Mouse (Mus musculus): Measurements from ENCODE around the gene Pbx1.

Gene Pbx1

DNA sequence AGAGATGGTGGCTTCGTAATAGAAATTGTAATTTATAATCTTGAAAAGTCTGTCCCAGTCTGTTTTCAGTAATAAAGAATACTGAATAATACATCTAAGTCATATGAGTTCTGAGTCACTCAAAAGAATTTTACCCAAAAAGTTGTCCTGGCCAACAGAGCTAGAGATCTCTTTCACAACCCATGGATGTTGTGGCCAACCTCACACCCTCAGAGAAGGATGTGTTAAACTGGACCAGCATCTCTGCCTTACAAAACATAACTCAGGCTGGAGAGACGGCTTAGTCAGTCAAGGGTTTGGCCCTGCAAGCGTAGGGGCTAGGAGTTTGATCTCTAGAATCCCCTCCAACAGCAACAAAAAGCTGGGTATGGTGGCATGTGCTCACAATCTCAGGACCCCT lies 171.7 kb downstream of the Pbx1 start:
- no peak for DNase-seq

- DNase-seq, result no peak
These were observed 173.2 kb downstream of the Pbx1 start for GRCm38 (mm10) chr1:168258856-168259255.

DNA sequence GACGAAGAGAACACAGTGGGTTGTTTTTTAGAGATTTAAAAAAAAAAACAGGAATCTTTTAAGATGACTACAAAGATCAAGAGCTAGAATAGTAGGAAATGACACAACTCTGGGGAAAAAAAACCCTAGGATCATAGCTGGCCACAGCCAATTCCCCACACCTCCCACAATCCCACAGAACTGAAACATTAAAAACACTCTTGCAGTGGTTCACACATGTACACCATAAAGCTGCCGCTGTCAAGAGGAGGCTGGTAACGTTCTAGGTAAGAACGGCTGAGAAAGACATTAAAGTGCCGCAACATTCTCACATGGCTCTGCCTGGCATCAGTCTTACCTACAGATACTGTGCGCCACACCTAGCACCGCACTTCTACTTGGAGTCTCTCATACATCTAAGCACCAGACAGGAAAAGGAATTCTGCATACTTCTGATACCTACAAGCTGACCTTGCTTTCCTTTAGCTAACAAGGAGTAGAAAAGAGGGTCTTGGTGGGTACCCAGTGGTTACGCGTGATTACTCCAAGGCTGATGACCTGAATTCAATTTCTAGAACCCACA lies 176.6 kb downstream of the Pbx1 start:
- no peak for DNase-seq

- no peak for DNase-seq
These were observed 184.9 kb downstream of the Pbx1 start for GRCm38 (mm10) chr1:168246968-168247724.

DNA sequence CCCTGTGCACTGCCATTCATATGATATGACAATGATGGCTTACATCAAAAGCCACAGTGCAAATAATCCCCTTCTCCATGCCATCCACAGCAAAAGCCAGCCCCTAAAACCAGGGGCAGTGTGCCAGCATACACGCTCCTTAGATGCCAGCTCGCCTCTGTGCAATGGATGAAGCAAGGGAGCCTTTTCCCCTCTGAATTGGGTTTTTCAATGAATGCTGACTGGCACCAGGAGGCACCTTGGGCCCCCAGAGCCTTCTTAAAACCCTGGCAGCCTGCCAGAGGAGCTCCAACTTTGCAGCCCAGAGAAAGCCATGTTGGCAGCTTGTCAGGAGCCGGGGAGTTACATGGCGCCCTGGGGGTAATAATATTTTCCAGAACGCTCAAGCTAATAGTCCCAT lies 186.5 kb downstream of the Pbx1 start:
- no peak for DNase-seq

GRCm38 (mm10) chr1:168243759-168244158 lies 188.3 kb downstream of the Pbx1 start:
- DNase-seq, result no peak

DNA sequence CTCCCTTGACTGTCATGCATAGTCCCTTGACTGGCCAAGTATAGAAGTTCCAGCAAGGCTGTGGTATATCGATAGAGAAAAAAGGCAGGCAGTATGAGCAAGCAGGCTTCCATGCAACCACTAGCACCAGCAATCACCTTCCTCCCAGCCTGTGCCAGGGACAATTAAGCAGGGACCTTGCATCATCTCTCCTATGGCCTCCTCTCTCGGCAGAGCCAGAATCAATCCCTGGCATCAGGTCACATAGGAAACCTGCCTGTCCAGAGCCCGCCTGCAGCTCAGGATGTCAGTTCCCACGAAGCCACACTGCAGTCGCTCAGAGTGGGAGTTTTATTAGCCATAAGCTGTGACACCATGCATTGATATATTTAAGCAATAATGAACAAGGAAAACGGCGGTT lies 189.0 kb downstream of the Pbx1 start:
- DNase-seq, result no peak

DNA sequence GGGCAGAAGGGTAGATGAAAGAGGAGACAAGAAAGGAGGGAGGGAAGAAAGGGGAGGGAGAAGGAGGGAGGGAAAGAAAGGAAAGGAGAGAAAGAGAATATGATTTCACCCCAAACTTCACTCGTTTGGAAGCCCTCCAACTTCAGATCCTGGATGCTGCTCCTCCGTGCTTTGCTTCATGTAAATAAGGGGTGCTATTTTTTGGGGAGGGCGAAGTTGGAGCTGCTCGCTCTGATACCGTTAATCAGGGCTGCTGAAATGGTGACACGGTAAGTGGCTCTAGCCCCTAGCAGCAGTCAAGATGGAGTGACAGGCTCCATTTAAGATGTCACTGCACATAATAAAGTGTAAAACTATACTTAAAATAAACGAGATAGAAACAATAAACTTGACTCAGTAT lies 190.8 kb downstream of the Pbx1 start:
- DNase-seq, result no peak

DNA sequence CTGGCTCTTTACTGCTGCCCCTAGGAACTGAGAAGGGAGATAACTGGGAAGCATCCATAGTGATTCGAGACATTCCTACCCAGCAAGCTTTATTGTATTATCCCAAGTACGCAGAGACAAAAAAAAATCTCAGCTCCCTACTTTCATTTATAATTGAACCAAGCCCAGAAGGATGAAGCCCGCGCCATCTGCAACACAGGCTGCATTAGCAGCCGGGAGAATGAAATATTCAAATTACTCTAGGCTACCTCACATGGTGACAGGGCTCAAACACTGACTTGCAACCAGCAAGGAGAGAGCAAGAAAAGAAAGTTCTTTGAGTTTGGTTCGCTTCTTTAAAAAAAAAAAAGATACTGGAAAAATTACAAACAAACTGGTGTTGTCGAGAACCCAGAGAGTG lies 191.2 kb downstream of the Pbx1 start:
- DNase-seq, result no peak

- no peak for DNase-seq
These were observed 191.7 kb downstream of the Pbx1 start for GRCm38 (mm10) chr1:168240386-168240785.

- no peak for DNase-seq
These were observed 196.0 kb downstream of the Pbx1 start for GRCm38 (mm10) chr1:168236101-168236500.

DNA sequence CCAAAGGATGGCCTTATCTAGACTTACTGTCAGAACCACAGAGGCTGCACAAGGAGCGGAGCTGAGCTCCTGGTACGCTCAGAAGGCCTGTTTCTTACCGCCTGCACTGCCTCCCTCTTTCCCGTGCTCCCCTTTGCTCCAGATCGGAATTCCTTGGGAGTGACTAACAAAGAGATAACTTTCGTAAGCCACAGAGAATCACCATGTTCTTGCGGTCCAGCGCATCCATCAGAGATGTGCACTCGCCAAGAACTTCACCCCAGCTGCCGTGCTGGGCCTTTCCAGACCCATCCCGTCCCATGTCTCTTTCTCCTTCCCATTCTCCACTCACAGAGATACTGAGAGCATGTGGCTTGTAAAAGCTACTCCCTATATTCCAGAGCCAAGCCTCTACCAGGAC lies 197.7 kb downstream of the Pbx1 start:
- no peak for DNase-seq

DNA sequence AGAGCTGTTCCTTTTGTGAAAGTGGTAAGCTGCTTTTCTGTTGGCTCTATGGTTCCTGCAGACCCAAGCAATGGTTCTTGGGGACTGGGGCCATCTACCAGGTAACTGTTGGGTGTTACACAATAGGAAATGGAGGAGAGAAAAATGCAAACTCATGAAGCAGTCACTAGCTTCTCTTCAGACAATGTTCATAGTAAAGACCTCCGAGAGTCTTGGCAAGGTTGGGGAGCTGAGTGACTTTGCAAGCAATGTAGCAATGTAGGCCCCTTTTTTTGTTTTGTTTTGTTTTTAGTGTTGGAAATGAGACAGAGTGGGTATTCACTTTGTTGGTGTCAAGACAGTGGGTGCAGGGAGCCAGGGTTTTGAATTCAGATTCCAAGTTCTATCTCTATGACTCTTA lies 198.9 kb downstream of the Pbx1 start:
- no peak for DNase-seq

DNA sequence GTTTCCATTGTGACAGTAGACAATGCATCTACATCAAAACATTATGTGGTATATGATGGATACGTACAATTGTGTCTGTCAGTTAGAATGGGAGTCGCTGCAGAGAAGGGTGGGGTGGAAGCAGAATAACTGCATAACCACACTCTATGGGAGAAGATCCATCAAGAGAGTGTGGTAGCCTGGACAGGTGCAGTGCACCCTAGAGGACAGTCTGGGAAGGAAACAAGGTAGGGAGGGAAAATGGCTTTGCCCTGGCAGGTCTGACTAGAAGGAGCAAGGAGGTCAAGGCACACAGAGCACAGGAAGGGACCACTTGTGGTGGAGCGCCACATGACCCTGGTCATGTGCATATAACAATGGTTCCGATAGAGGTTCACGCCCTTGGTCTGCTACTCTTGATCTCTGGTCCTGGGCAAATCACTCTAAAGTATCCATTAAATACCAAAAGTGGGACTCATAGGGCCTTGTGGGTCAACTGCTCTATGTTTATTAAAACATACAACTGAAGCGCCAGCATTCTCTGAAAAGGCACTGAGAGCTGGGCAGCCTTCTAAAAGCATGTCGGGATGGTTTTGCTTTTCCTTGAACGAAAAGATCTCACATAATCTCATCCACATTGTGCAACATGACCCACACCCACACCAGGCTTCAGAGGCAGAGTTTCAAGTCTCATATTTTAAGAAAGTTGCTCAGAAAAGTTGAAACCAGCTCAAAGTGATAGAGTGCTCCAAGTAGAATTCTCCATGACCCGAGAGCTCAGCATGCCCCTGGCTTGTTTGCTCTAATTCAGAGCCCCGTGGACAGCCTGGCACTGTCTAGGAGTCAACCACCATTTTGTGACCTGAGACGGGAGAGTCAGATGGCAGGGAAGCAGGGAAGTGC lies 200.3 kb downstream of the Pbx1 start:
- DNase-seq, result no peak

- DNase-seq, result no peak
These were observed 201.2 kb downstream of the Pbx1 start for GRCm38 (mm10) chr1:168230858-168231257.

- DNase-seq, result no peak
These were observed 201.9 kb downstream of the Pbx1 start for GRCm38 (mm10) chr1:168230134-168230533.

DNA sequence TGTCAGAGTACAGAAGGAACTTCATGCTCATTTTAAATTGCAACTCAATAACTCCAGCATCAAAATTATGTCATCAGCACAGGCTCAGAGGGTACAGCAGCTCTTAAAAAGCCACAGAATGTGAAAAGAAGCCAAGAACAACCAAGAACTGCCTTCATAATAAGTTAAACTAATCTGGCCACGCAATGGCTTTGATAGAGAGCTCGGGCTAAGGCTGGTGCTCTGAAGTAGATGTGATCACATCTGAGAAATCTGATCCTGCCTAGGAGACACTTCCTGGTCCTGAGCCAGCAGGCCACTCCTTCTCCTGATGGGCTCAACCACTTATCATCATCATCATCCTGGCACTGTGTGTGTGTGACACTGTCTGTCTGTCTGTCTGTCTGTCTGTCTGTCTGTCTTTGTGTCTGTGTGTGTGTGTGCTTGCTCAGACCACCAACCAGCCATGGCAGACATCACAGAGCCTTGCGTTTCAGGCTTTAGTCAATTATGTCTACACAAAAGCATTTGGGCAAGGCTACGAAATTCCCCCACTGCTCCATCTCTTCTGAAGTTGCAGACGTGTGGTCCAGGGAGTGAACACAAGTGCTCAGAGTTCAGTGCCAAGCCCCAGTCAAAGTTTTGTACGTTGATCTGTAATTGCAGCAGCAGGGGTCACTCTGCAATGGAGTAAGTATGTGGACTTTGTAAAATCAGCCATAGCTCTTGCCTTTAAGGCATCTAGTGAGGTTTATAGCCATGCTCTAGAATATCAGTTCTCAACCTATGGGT lies 203.1 kb downstream of the Pbx1 start:
- DNase-seq, result no peak

DNA sequence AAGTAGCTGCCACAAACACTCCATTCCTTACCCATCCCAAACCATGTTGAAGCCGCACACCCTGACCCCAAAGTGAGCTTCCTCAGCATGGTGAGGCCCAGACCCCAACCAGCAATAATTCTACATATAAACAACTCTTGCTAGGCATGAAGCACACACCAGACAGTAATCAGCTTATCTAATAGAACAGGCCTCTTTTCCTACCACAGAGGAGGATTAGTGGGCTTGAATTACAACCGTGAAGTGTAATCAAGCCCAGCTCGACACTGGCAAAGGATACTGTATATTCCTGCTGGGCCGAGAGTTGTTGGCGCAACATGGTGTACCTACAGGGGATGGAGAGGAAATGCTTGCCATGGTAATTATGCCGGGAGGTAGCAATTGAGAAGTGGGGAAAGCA lies 205.9 kb downstream of the Pbx1 start:
- DNase-seq, result no peak

DNA sequence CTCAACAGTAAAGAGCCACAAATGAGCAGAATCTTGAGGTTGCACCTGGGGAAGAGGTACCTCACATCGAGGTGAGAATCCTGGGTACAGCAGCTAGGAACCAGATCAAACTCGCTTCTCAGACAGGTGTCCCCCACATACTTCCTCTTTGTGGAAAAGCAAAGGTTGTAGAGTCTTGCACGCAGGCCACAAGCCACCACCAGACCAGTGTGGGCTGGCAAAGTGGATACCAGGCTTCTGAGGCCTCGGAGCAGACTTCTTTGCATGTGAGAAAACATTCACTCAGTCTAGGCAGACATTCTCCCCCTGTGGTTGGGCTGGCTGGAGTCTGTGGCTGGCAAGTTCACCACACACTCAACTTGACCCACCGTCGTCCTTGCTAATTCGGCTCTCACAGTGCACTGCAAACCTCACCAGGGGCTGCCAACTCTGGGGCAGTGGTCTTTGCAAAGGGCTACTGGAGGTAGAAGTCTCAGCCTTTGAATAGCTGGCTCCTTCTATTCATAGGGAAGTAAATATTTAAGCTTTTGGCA lies 206.4 kb downstream of the Pbx1 start:
- DNase-seq, result no peak

DNA sequence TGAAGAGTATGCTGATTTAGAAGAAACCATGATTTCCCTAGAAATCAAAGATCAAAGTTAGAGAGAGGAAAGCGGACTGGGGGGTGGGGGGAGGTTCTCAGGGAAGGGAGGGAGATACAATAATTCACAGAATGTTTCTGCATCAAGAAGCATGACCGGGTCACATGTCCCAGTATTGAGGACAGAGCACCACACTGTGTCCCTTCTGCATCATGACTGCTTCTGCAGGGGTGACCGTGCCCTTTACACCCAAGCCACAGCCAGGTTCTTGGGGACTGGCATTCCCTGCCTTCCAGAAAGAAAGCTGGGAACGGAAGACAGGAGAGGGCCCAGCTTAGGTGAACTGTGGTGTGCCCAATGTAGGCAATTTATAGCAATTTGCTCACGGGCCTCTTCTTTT lies 207.9 kb downstream of the Pbx1 start:
- DNase-seq, result no peak

- DNase-seq, result no peak
These were observed 209.3 kb downstream of the Pbx1 start for GRCm38 (mm10) chr1:168222794-168223193.

GRCm38 (mm10) chr1:168221071-168221521 lies 211.0 kb downstream of the Pbx1 start:
- no peak for DNase-seq

Data from thymus, postnatal 14 days (tissue).